In the genomic region with DNA sequence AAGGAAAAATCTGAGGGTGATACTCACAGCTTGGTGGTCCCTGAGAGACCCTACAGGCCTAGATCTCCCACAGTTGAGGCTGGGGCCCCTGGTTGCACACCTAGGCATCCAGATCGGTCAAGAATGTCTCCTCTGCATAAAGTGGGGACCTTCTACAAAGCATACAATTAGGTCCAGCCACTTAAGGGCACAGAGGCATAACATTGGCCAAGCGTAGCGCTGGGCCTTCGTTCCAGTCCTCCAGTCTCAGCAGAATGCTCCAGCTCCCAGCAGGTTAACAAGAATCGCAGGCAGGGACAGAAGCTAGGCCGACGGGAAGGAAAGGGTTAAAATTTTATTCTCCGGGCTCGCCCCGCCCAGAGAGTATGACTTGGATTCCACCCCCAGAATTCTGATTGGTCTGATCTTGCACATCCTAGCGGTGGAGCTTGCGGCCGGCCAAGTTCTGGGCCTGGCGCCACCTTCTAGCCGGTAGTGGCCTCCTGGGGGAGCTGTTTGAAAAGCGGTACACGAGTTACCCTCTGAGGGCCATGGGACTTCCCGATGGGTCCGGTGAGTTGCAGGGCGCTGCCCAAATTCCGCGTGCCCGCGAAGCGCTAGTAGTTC, we compare ENCODE assay signal across 8 mouse cellular contexts. TPM values are rescaled to one million over a fixed set of nuclear protein-coding genes. Genes with fewer than 3 reads are reported as not detected.
DNase-seq lines count a peak whose midpoint lies in the region; ATAC-seq lines count a peak whose summit lies in the region.

No protein-coding gene starts in this region.

- no peaks in the 10 kb centered on the region for H3K27me3 ChIP-seq in forebrain, embryonic 14.5 days (replicated peaks; ENCODE audit: control insufficient read depth, insufficient read depth, low read length)

- DNase-seq in MEL-GATA-1-ER (ENCODE audit: extremely low read depth, low read depth): peak; percentile 93
- DNase-seq in cerebellum, adult 11-12 months: peak; percentile 95
- peak; percentile 98 for DNase-seq in forebrain, embryonic 14.5 days (ENCODE audit: low spot score)
- peak; percentile 95 to 97 for DNase-seq in heart, postnatal 10 days
- DNase-seq in kidney, postnatal 4 days: peak; percentile 88 to 94
- peak; percentile 95 to 96 for DNase-seq in lung, adult 18-20 months
- DNase-seq in thymus, postnatal 0 days (ENCODE audit: low spot score): peak; percentile 91

- peak overlapping the region; percentile 74 for H3K9ac ChIP-seq in forebrain, embryonic 14.5 days (ENCODE audit: low read length)

- intact Hi-C loops in heart, postnatal 10 days (cut with DNase I): no loop called here

- peak; percentile 93 for ATAC-seq in forebrain, embryonic 14.5 days
- ATAC-seq in neutrophil, adult 5-6 weeks (ENCODE audit: extremely low read depth, insufficient number of reproducible peaks, low FRiP score, poor library complexity, severe bottlenecking): peak; percentile 84

- H3K4me1 ChIP-seq in forebrain, embryonic 14.5 days (ENCODE audit: control insufficient read depth, insufficient read depth, low read length): peaks cover 9% of the 10 kb centered on the region

- peaks cover 35% of the 10 kb centered on the region for H3K36me3 ChIP-seq in forebrain, embryonic 14.5 days (ENCODE audit: control insufficient read depth, insufficient read depth, low read length)

- 3% methylated on average over 25 of the region's 25 CpGs for whole genome bisulfite sequencing in forebrain, embryonic 14.5 days

- peak overlapping the region; percentile 89 for H3K4me2 ChIP-seq in forebrain, embryonic 14.5 days (ENCODE audit: low read length)

- H3K9me3 ChIP-seq in forebrain, embryonic 14.5 days (replicated peaks; ENCODE audit: control insufficient read depth, low read length): no peaks in the 10 kb centered on the region

- peak overlapping the region; percentile 76 for H3K27ac ChIP-seq in forebrain, embryonic 14.5 days (ENCODE audit: low read depth, low read length)

- H3K4me3 ChIP-seq in forebrain, embryonic 14.5 days (ENCODE audit: low read depth, low read length): peak overlapping the region; percentile 72

RNA-seq across cellular contexts. Expression of a gene that starts 0.7 kb away (rescaled TPM):
- polyA plus RNA-seq in forebrain, embryonic 14.5 days (2014; fragmentation: Nextera tagmentation; extraction: Ambion mirVana): 10.6 and 14.7 TPM in 2 replicates
- total RNA-seq in heart, postnatal 10 days (2021): 10 to 100 TPM; 13.6 to 18.0 TPM
- total RNA-seq in neutrophil, adult 5-6 weeks (2017): 2.4 and 8.5 TPM in 2 replicates
- 7.5 and 8.5 TPM in 2 replicates for polyA plus RNA-seq in thymus, postnatal 0 days (2015; fragmentation: Nextera tagmentation; extraction: Ambion mirVana)

RNA-seq across cellular contexts. Expression of a gene that starts 27.6 kb away (rescaled TPM):
- polyA plus RNA-seq in forebrain, embryonic 14.5 days (2014; fragmentation: Nextera tagmentation; extraction: Ambion mirVana): 10.7 and 17.6 TPM in 2 replicates
- under 1 TPM; 0.22 to 0.24 TPM for total RNA-seq in heart, postnatal 10 days (2021)
- 2.1 and 2.5 TPM in 2 replicates for total RNA-seq in neutrophil, adult 5-6 weeks (2017)
- 0.01 and 0.08 TPM in 2 replicates for polyA plus RNA-seq in thymus, postnatal 0 days (2015; fragmentation: Nextera tagmentation; extraction: Ambion mirVana)

RNA-seq across cellular contexts. Expression of a gene that starts 45.6 kb away (rescaled TPM):
- polyA plus RNA-seq in forebrain, embryonic 14.5 days (2014; fragmentation: Nextera tagmentation; extraction: Ambion mirVana): 13.6 and 19.2 TPM in 2 replicates
- total RNA-seq in heart, postnatal 10 days (2021): 10 to 100 TPM in 1 of 2 experiments, 1 to 10 TPM in 1; 9.0 to 11.5 TPM
- total RNA-seq in neutrophil, adult 5-6 weeks (2017): 9.7 and 11.3 TPM in 2 replicates
- 5.7 and 6.4 TPM in 2 replicates for polyA plus RNA-seq in thymus, postnatal 0 days (2015; fragmentation: Nextera tagmentation; extraction: Ambion mirVana)

Comparison
In these comparisons a context has a peak if more than half of its experiments do, and no peak if none do; other contexts are left out.
1. Peak in every context shown above with its lines: DNase-seq, ATAC-seq, H3K4me3 ChIP-seq and H3K27ac ChIP-seq.